Mouse (Mus musculus) thymus, adult 2 months (tissue): Measurements from ENCODE around the gene Relch. TPM values are rescaled to one million over a fixed set of nuclear protein-coding genes. Genes with fewer than 3 reads are reported as not detected.

Experiments
- DNase-seq: peaks from one replicate; pipeline ENCODE4 v3.0.0; 2021
- H3K27ac ChIP-seq: fragments of 200-500 bp; 2 replicates; pipeline ENCODE4 v1.5.1; 2012; ENCODE audit warnings: low read length, control low read depth; ENCODE audit not compliant: control insufficient read depth, insufficient read depth
- H3K27me3 ChIP-seq: fragments of 200-500 bp; 2 replicates; pipeline ENCODE4 v1.6.1; 2012; ENCODE audit warnings: mild to moderate bottlenecking, low read length, moderate library complexity, mixed read lengths; ENCODE audit not compliant: control insufficient read depth, insufficient read depth
- H3K36me3 ChIP-seq: fragments of 200-500 bp; 2 replicates; pipeline ENCODE4 v1.6.1; 2012; ENCODE audit warnings: mild to moderate bottlenecking, low read length, moderate library complexity; ENCODE audit not compliant: control insufficient read depth, insufficient read depth
- H3K4me1 ChIP-seq: fragments of 200-500 bp; replicated peaks from 2 replicates; pipeline ENCODE4 v1.6.1; 2012; ENCODE audit warnings: low read length; ENCODE audit not compliant: control insufficient read depth, insufficient read depth
- H3K4me3 ChIP-seq: fragments of 200-500 bp; 2 replicates; pipeline ENCODE4 v1.5.1; 2012; ENCODE audit warnings: mild to moderate bottlenecking, low read length, control low read depth, moderate library complexity; ENCODE audit not compliant: control insufficient read depth, insufficient read depth
- CTCF ChIP-seq: fragments of 200-500 bp; IDR thresholded peaks from 2 replicates; pipeline ENCODE4 v1.5.1; 2012; ENCODE audit warnings: mild to moderate bottlenecking, control low read depth, low read length, moderate library complexity, borderline replicate concordance; ENCODE audit not compliant: control insufficient read depth, poor library complexity, insufficient read depth; ENCODE audit errors: extremely low read depth
- POLR2A ChIP-seq: fragments of 200-500 bp; IDR thresholded peaks from 2 replicates; pipeline ENCODE4 v1.6.1; 2012; ENCODE audit warnings: mild to moderate bottlenecking, low read length, control low read depth, moderate library complexity; ENCODE audit not compliant: control insufficient read depth, poor library complexity, insufficient read depth; ENCODE audit errors: extremely low read depth
- WGBS: fragments of 180-500 bp; shearing (Covaris S2); methylation state at CpG from one replicate; pipeline ENCODE4 v1.1.7; 2018; 5-methylcytosine and 5-hydroxymethylcytosine counted together
- polyA plus RNA-seq: library from polyadenylated mRNA; depleted of rRNA; stranded (reverse); fragments of >200 nt; gene quantifications from 2 replicates; pipeline ENCODE4 v1.2.3, GENCODE M21; 2012; rRNA removed

Relch gene
- polyA plus RNA-seq, 1 experiment = 41.4 TPM

DNA sequence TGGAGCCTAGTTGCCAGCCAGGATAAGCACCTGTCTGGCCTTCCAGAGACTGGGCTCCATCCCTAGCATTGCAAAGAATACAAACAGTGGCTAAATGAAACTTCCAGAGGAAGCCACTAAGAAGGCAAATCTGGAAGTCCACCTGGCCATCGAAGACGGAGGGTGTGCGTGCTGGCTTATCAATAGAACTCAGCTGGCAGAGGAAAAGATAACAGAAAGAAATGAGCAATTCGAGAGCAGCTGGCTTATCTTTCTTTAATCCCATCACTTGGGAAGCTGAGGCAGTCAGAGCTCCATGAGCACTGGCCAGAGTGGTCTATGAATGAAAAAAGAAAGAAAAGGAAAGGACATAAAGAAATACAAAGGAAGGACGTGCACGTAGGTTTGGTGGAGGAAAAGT, 136.9 kb downstream of the Relch start:
- no peak overlapping the region for H3K27ac ChIP-seq
- TF ChIP-seq CTCF (no peak), POLR2A (no peak)
- H3K36me3 ChIP-seq = no peaks in the 10 kb centered on the region
- 93% methylated on average over 6 of the region's 6 CpGs for WGBS
- H3K4me1 ChIP-seq = peaks cover 8% of the 10 kb centered on the region
- DNase-seq = no peak
- no peak overlapping the region for H3K4me3 ChIP-seq
- no peaks in the 10 kb centered on the region for H3K27me3 ChIP-seq

DNA sequence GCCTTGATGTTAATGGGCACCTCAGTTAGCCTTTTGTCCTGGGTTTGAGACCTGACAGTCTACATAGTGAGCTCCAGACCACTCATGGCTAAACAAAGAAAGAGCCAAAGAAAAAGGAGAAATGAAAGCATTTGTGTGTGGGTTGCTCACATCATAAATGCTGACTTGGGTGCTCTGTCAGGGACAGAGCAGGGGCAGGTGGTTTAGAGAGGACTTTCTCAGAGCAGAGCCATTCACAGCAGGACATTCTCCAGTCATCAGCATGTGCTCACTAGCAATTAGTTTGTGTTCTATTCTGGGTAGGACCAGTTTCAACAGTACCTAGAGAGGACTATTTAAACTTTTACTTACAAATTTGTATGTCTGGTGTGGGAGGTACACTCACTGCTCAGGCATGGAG, 137.6 kb downstream of the Relch start:
- Histone ChIP-seq H3K36me3 (no peaks in the 10 kb centered on the region), H3K27me3 (no peaks in the 10 kb centered on the region), H3K27ac (no peak overlapping the region), H3K4me1 (peaks cover 8% of the 10 kb centered on the region), H3K4me3 (no peak overlapping the region)
- TF ChIP-seq CTCF (no peak), POLR2A (no peak)
- no peak for DNase-seq

- DNase-seq = peak; percentile 22
- H3K36me3 ChIP-seq = no peaks in the 10 kb centered on the region
- TF ChIP-seq CTCF = no peak
- 37% methylated on average over 6 of the region's 6 CpGs for WGBS
- H3K4me1 ChIP-seq = peaks cover 8% of the 10 kb centered on the region
- H3K27me3 ChIP-seq = no peaks in the 10 kb centered on the region
- no peak overlapping the region for H3K27ac ChIP-seq
- H3K4me3 ChIP-seq = no peak overlapping the region
Measured at GRCm38 (mm10) chr1:105802941-105803340, 139.3 kb downstream of the Relch start.

- DNase-seq = no peak
- 97% methylated on average over 3 of the region's 3 CpGs for WGBS
- H3K4me1 ChIP-seq = peaks cover 8% of the 10 kb centered on the region
- H3K4me3 ChIP-seq = no peak overlapping the region
- H3K36me3 ChIP-seq = no peaks in the 10 kb centered on the region
- TF ChIP-seq POLR2A (no peak), CTCF (no peak)
- no peaks in the 10 kb centered on the region for H3K27me3 ChIP-seq
- H3K27ac ChIP-seq = no peak overlapping the region
Measured at GRCm38 (mm10) chr1:105804285-105804684, 140.6 kb downstream of the Relch start.

Other genes with a start within 250 kb of the Relch start
- gene Pign, start 184 bp upstream of the Relch start, polyA plus RNA-seq = 17.2 and 17.7 TPM in 2 replicates
- gene Tnfrsf11a, start 116.9 kb downstream of the Relch start, polyA plus RNA-seq = 11.1 and 12.7 TPM in 2 replicates